Mouse (Mus musculus) MEL (cell line): ENCODE results near the gene Erh. TPM values are rescaled to one million over a fixed set of nuclear protein-coding genes. Genes with fewer than 3 reads are reported as not detected.

Experiments
- DNase-seq: peaks from one replicate; pipeline ENCODE4 v3.0.0; 2011; ENCODE audit warnings: low read depth, low spot score
- H3K27ac ChIP-seq: 2 replicates; pipeline ENCODE4 v1.5.1; 2012; ENCODE audit warnings: low read depth, mild to moderate bottlenecking, control low read depth, low read length, moderate library complexity; ENCODE audit not compliant: control insufficient read depth
- H3K27me3 ChIP-seq, 2 experiments: fragments of 150-350 bp in 1 of 2; sonication (generic) in 1 of 2; 2 replicates each; pipeline ENCODE4 v1.6.1; 2012; ENCODE audit warnings: low read length in 2 of 2, mild to moderate bottlenecking in 2 of 2, improper control_type of control experiment in 1 of 2, moderate library complexity in 1 of 2; ENCODE audit not compliant: insufficient read depth in 2 of 2, control insufficient read depth in 1 of 2
- H3K36me3 ChIP-seq, 2 experiments: 2 replicates each; pipeline ENCODE4 v1.6.1; 2012 to 2014; ENCODE audit warnings: low read length in 2 of 2, improper control_type of control experiment in 1 of 2, inconsistent platforms in 1 of 2, mild to moderate bottlenecking in 1 of 2; ENCODE audit not compliant: insufficient read depth in 2 of 2, control insufficient read depth in 1 of 2
- H3K4me1 ChIP-seq, 2 experiments: fragments of 150-350 bp in 1 of 2; sonication (generic) in 1 of 2; 2 replicates each; pipeline ENCODE4 v1.6.1; 2012; ENCODE audit warnings: low read length in 2 of 2, improper control_type of control experiment in 1 of 2, mild to moderate bottlenecking in 1 of 2; ENCODE audit not compliant: insufficient read depth in 2 of 2, control insufficient read depth in 1 of 2
- H3K4me3 ChIP-seq, 2 experiments: fragments of 150-350 bp in 1 of 2; sonication (generic) in 1 of 2; 2 replicates each; pipeline ENCODE4 v1.5.1; 2012; ENCODE audit warnings: low read depth in 2 of 2, low read length in 2 of 2, mild to moderate bottlenecking in 2 of 2, moderate library complexity in 2 of 2, control low read depth in 1 of 2, improper control_type of control experiment in 1 of 2; ENCODE audit not compliant: control insufficient read depth in 1 of 2, insufficient read depth in 1 of 2
- H3K79me2 ChIP-seq: 2 replicates; pipeline ENCODE4 v1.6.1; 2012; ENCODE audit warnings: mild to moderate bottlenecking, low read length, moderate library complexity; ENCODE audit not compliant: control insufficient read depth, poor library complexity, insufficient read depth
- H3K9ac ChIP-seq: 2 replicates; pipeline ENCODE4 v1.6.1; 2012; ENCODE audit warnings: low read depth, mild to moderate bottlenecking, control low read depth, low read length, moderate library complexity; ENCODE audit not compliant: control insufficient read depth, poor library complexity, severe bottlenecking
- H3K9me3 ChIP-seq: fragments of 150-350 bp; sonication (generic); replicated peaks from 2 replicates; pipeline ENCODE4 v1.6.1; 2012; ENCODE audit warnings: mild to moderate bottlenecking, low read length, improper control_type of control experiment, moderate library complexity; ENCODE audit not compliant: insufficient read depth
- BHLHE40 ChIP-seq: IDR thresholded peaks from 2 replicates; pipeline ENCODE4 v1.6.1; 2012; ENCODE audit warnings: low read depth, mild to moderate bottlenecking, inconsistent platforms, low read length, improper control_type of control experiment, borderline replicate concordance
- CTCF ChIP-seq, 3 experiments: IDR thresholded peaks in 2 of 3; conservative IDR thresholded peaks in 1 of 3; 2 replicates each; pipeline ENCODE4 v1.5.1; 2011 to 2012; ENCODE audit warnings: low read length in 3 of 3, low read depth in 2 of 3, mild to moderate bottlenecking in 2 of 3, improper control_type of control experiment in 1 of 3, inconsistent platforms in 1 of 3, mixed read lengths in 1 of 3, moderate library complexity in 1 of 3; ENCODE audit not compliant: control insufficient read depth in 1 of 3, insufficient read depth in 1 of 3, poor library complexity in 1 of 3, severe bottlenecking in 1 of 3
- E2F4 ChIP-seq: IDR thresholded peaks from 2 replicates; pipeline ENCODE4 v1.6.1; 2011; ENCODE audit warnings: low read depth, low read length, improper control_type of control experiment, borderline replicate concordance
- ELF1 ChIP-seq: IDR thresholded peaks from 2 replicates; pipeline ENCODE4 v1.6.1; 2014; ENCODE audit warnings: low read depth, mild to moderate bottlenecking, inconsistent platforms, low read length, improper control_type of control experiment, moderate library complexity
- EP300 ChIP-seq, 2 experiments: IDR thresholded peaks; 2 replicates each; pipeline ENCODE4 v1.6.1; 2011; ENCODE audit warnings: improper control_type of control experiment in 2 of 2, low read length in 2 of 2, low read depth in 1 of 2, mild to moderate bottlenecking in 1 of 2
- ETS1 ChIP-seq: IDR thresholded peaks from 2 replicates; pipeline ENCODE4 v1.6.1; 2012; ENCODE audit warnings: low read depth, mild to moderate bottlenecking, inconsistent platforms, low read length, improper control_type of control experiment, moderate library complexity
- GABPA ChIP-seq: IDR thresholded peaks from 2 replicates; pipeline ENCODE4 v1.6.1; 2012; ENCODE audit warnings: low read depth, mild to moderate bottlenecking, inconsistent platforms, low read length, improper control_type of control experiment, moderate library complexity
- GATA1 ChIP-seq: IDR thresholded peaks from 2 replicates; pipeline ENCODE4 v1.6.1; 2011; ENCODE audit warnings: low read depth, low read length, improper control_type of control experiment
- HCFC1 ChIP-seq: IDR thresholded peaks from 2 replicates; pipeline ENCODE4 v1.6.1; 2012; ENCODE audit warnings: low read depth, mild to moderate bottlenecking, inconsistent platforms, low read length, improper control_type of control experiment, moderate library complexity
- KAT2A ChIP-seq: conservative IDR thresholded peaks from 2 replicates; pipeline ENCODE4 v1.6.1; 2012; ENCODE audit warnings: low read depth, low read length, improper control_type of control experiment, inconsistent platforms
- MAFK ChIP-seq: IDR thresholded peaks from 2 replicates; pipeline ENCODE4 v1.6.1; 2011; ENCODE audit warnings: low read depth, mild to moderate bottlenecking, low read length, improper control_type of control experiment, borderline replicate concordance
- MAX ChIP-seq: IDR thresholded peaks from 2 replicates; pipeline ENCODE4 v1.6.1; 2011; ENCODE audit warnings: low read length, improper control_type of control experiment
- MXI1 ChIP-seq: IDR thresholded peaks from 2 replicates; pipeline ENCODE4 v1.6.1; 2011; ENCODE audit warnings: mild to moderate bottlenecking, low read depth, low read length, improper control_type of control experiment
- NRF1 ChIP-seq: IDR thresholded peaks from 2 replicates; pipeline ENCODE4 v1.6.1; 2014; ENCODE audit warnings: low read depth, mild to moderate bottlenecking, inconsistent platforms, low read length, improper control_type of control experiment, moderate library complexity; ENCODE audit not compliant: poor library complexity, insufficient read depth, severe bottlenecking
- POLR2A ChIP-seq, 2 experiments: IDR thresholded peaks; 2 replicates each; pipeline ENCODE4 v1.6.1; 2011 to 2012; ENCODE audit warnings: low read length in 2 of 2, mild to moderate bottlenecking in 2 of 2, control low read depth in 1 of 2, improper control_type of control experiment in 1 of 2, low read depth in 1 of 2, moderate library complexity in 1 of 2; ENCODE audit not compliant: control insufficient read depth in 1 of 2, insufficient read depth in 1 of 2, poor library complexity in 1 of 2
- POLR2AphosphoS2 ChIP-seq: IDR thresholded peaks from 2 replicates; pipeline ENCODE4 v1.6.1; 2011; ENCODE audit warnings: low read length, improper control_type of control experiment
- POLR2AphosphoS5 ChIP-seq: IDR thresholded peaks from 2 replicates; pipeline ENCODE4 v1.6.1; 2012; ENCODE audit warnings: low read depth, borderline replicate concordance, mild to moderate bottlenecking, inconsistent platforms, low read length, moderate library complexity, mixed read lengths
- RAD21 ChIP-seq: IDR thresholded peaks from 2 replicates; pipeline ENCODE4 v1.6.1; 2011; ENCODE audit warnings: mild to moderate bottlenecking, low read depth, low read length, improper control_type of control experiment
- RCOR1 ChIP-seq: IDR thresholded peaks from 2 replicates; pipeline ENCODE4 v1.6.1; 2012; ENCODE audit warnings: low read depth, mild to moderate bottlenecking, inconsistent platforms, low read length, improper control_type of control experiment
- SIN3A ChIP-seq: IDR thresholded peaks from 2 replicates; pipeline ENCODE4 v1.6.1; 2012; ENCODE audit warnings: low read length, improper control_type of control experiment, inconsistent platforms
- SMC3 ChIP-seq: IDR thresholded peaks from 2 replicates; pipeline ENCODE4 v1.6.1; 2011; ENCODE audit warnings: low read depth, low read length, improper control_type of control experiment
- TAL1 ChIP-seq: IDR thresholded peaks from 2 replicates; pipeline ENCODE4 v1.6.1; 2012; ENCODE audit warnings: mild to moderate bottlenecking, inconsistent platforms, low read length, moderate library complexity, mixed read lengths
- TCF12 ChIP-seq: IDR thresholded peaks from 2 replicates; pipeline ENCODE4 v1.6.1; 2014; ENCODE audit warnings: low read depth, mild to moderate bottlenecking, inconsistent platforms, low read length, improper control_type of control experiment, moderate library complexity
- USF2 ChIP-seq, 2 experiments: IDR thresholded peaks; 2 replicates each; pipeline ENCODE4 v1.6.1; 2011 to 2012; ENCODE audit warnings: improper control_type of control experiment in 2 of 2, low read length in 2 of 2, borderline replicate concordance in 1 of 2, inconsistent platforms in 1 of 2, low read depth in 1 of 2, mild to moderate bottlenecking in 1 of 2; ENCODE audit not compliant: insufficient read depth in 1 of 2
- ZMIZ1 ChIP-seq: IDR thresholded peaks from 2 replicates; pipeline ENCODE4 v1.6.1; 2012; ENCODE audit warnings: low read depth, mild to moderate bottlenecking, inconsistent platforms, low read length, improper control_type of control experiment, moderate library complexity
- ZNF384 ChIP-seq: IDR thresholded peaks from 2 replicates; pipeline ENCODE4 v1.6.1; 2012; ENCODE audit warnings: low read depth, mild to moderate bottlenecking, inconsistent platforms, low read length, improper control_type of control experiment
- polyA plus RNA-seq, 2 experiments: library from polyadenylated mRNA; stranded (reverse) in 1 of 2; unstranded in 1 of 2; fragments of >175 nt in 1 of 2; fragments of >200 nt in 1 of 2; gene quantifications; 2 replicates each; pipeline versions ENCODE4 v1.2.1 to v1.2.4; 2012; ENCODE audit warnings: low replicate concordance in 2 of 2, low read depth in 1 of 2; ENCODE audit not compliant: insufficient read length in 2 of 2, insufficient read depth in 1 of 2, missing spikeins in 1 of 2
- total RNA-seq: library from RNA; depleted of rRNA; stranded (reverse); fragments of 300-350 nt; gene quantifications from 2 replicates; pipeline ENCODE4 v1.2.3, GENCODE M21; 2012

Gene Erh
- total and polyA plus RNA-seq, 3 experiments: 299 to 343 TPM; not detected in 1

DNA sequence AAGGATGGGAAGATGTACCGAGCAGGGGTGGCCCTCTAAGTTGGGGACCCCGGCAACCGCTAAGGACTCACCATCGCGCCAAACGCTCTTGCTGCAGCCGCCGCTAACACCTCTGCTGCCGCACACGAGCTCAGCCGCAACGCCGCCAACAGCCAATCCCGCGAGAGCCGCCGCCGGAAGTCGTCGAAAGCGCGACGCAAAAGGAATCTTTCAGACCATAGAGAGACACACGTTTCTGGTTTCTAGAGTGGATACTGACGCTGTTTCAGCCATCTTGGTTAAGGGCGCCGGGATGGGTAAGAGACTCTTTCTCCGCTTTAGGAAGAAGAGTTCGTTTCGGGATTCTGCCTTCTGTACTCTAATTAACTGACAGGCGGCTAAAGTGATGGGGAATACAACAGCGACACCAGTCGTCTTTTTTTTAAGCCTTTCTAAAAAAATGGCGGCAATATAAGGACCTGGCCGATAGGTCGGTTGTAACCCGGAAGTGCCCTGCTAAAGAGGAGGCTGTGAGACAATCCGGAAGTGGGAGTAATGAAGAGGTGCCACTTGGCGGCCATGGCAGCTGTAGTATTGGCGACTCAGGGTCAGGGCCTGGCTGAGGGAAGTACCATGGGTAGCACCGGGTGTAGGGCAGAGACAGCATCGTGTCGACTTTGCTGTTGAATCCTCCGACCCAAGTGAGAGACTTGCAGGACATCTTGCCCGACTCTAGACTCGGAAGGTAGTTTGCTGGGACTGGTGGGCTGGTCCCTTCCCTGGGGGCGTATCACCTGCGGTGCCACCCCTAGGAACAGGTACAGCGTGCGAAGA, at the start of gene Erh, which contains the start of gene Slc39a9 (continued):
- TF ChIP-seq MAX: peak; percentile 70
- TF ChIP-seq ELF1: peak; percentile 98
- no peak for TF ChIP-seq MAFK
- TF ChIP-seq POLR2A (IDR thresholded peaks at IDR 0.05; ENCODE audit: control insufficient read depth in 1 of 2, insufficient read depth in 1 of 2, low read depth in 1 of 2, low read length in 2 of 2, poor library complexity in 1 of 2): peak; percentile 51 to 88
- no peak for TF ChIP-seq POLR2AphosphoS5

DNA sequence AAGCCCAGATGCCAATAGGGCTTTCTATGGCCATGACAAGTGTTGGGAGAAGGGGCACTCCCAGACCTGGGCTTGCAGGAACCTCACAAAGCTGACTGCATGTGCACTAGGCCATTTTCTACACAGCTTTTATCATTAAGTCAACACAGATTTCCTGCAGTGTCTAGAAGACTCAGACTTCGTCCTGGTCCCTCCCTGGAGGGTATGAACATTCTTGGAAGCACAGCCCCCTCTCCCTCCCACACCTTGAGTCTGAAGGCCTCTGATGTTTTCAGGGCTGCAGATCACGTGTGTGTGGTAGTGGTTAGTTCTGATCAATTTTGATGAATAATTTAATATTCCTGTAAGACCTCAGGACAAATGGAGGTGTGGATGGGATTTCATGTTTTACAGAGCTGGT, 49.6 kb upstream of the Erh start:
- Histone ChIP-seq H3K9me3 (no peaks in the 10 kb centered on the region), H3K27me3 (no peaks in the 10 kb centered on the region), H3K4me1 (peaks cover 3 to 4% of the 10 kb centered on the region in 2 experiments; a peak in 3 of 4 replicates), H3K27ac (no peak overlapping the region), H3K79me2 (no peaks in the 10 kb centered on the region), H3K9ac (no peak overlapping the region), H3K4me3 (no peak overlapping the region), H3K36me3 (peaks cover 0 to 5% of the 10 kb centered on the region in 2 experiments; a peak in 2 of 4 replicates)
- TF ChIP-seq SMC3 (no peak), BHLHE40 (no peak), MAFK (no peak), RCOR1 (no peak), TAL1 (no peak), MXI1 (no peak), POLR2A (IDR thresholded peaks at IDR 0.05; ENCODE audit: control insufficient read depth in 1 of 2, insufficient read depth in 1 of 2, low read depth in 1 of 2, low read length in 2 of 2, poor library complexity in 1 of 2) (no peak), ELF1 (no peak), ZMIZ1 (no peak), KAT2A (no peak), GATA1 (no peak), POLR2AphosphoS2 (no peak), HCFC1 (no peak)
- no peak for DNase-seq

DNA sequence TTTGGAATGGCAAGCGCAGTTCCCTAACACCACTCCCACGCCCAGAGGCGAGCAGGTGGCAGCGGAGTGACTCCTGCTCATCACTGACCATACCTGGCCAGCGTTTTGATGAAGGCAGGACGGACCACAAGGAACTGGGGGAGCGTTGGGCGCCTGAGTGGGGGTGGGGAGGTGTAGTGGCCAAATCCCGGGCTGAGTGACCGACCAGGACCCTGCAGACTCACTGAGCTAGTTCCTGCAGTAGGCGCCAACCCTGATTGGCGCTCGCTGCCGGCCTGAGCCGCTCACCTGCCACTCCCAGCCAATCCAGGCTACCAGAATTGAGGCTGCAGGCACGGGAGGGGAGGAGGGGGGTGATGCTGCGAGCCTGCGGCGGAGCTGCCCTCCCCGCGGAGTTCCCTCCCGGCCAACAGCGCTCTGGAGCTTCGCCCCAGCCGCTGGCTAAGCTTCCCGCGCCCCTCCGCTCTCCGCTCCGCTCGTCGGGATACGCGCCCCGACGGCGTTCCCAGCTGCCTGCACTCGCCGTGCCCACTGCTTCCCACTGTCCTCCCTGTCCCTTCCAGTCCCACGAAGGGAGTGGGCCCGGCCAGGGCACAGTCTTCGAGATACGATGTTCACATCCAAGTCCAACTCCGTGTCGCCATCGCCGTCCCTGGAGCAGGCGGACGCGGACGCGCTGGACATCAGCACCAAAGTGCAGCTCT, 48.3 kb upstream of the Erh start, which contains the start of gene Plekhd1:
Gene Plekhd1, plus strand, starts transcription at position 323 of the 704 bp plus-strand sequence.
- Histone ChIP-seq H3K27me3 (no peaks in the 10 kb centered on the region), H3K9ac (no peak within 1 kb of the TSS), H3K79me2 (no peaks in the 10 kb centered on the region), H3K4me3 (no peak within 1 kb of the TSS), H3K36me3 (no peaks in the 10 kb centered on the region), H3K4me1 (0 out of 4 replicates have a peak, but pooled peaks cover 0 to 6% of the 10 kb centered on the region in 2 experiments), H3K9me3 (no peaks in the 10 kb centered on the region), H3K27ac (no peak within 1 kb of the TSS)
- DNase-seq: no peak
- no peak for TF ChIP-seq TAL1
- TF ChIP-seq NRF1: no peak
- TF ChIP-seq EP300 (IDR thresholded peaks at IDR 0.05; ENCODE audit: low read depth in 1 of 2, low read length in 2 of 2): no peak
- TF ChIP-seq MAFK: no peak
- no peak for TF ChIP-seq USF2 (IDR thresholded peaks at IDR 0.05; ENCODE audit: borderline replicate concordance in 1 of 2, insufficient read depth in 1 of 2, low read depth in 1 of 2, low read length in 2 of 2)
- TF ChIP-seq E2F4: no peak
- no peak for TF ChIP-seq GATA1
- no peak for TF ChIP-seq KAT2A
- TF ChIP-seq SIN3A: no peak
- TF ChIP-seq TCF12: no peak
- no peak for TF ChIP-seq MXI1
- TF ChIP-seq ETS1: no peak
- TF ChIP-seq ZNF384: no peak
- no peak for TF ChIP-seq GABPA
- no peak for TF ChIP-seq CTCF (IDR thresholded peaks at IDR 0.05 in 2 of 3, conservative IDR thresholded peaks at IDR 0.05 in 1 of 3; ENCODE audit: control insufficient read depth in 1 of 3, insufficient read depth in 1 of 3, low read depth in 2 of 3, low read length in 3 of 3, poor library complexity in 1 of 3, severe bottlenecking in 1 of 3)
- TF ChIP-seq ELF1: no peak
- no peak for TF ChIP-seq RAD21
- TF ChIP-seq MAX: no peak
